Mouse (Mus musculus) forebrain, embryonic 14.5 days (tissue): ENCODE results near the gene Synj2. TPM values are rescaled to one million over a fixed set of nuclear protein-coding genes. Genes with fewer than 3 reads are reported as not detected.

Experiments used
- ATAC-seq: fragments of 200-750 bp; cut with Nextera tagmentation; 2 replicates; pipeline ENCODE4 v1.8.0; 2017; ENCODE audit warnings: mild to moderate bottlenecking, moderate library complexity
- DNase-seq: peaks from one replicate; pipeline ENCODE4 v3.0.0-alpha.2; 2015; ENCODE audit warnings: low spot score
- H3K27ac ChIP-seq: fragments of 300-500 bp; sonication (generic); 2 replicates; pipeline ENCODE4 v1.5.1; 2014; ENCODE audit warnings: low read depth, mild to moderate bottlenecking, control low read depth, low read length, moderate library complexity
- H3K27me3 ChIP-seq: fragments of 300-500 bp; sonication (generic); replicated peaks from 2 replicates; pipeline ENCODE4 v1.6.1; 2014; ENCODE audit warnings: low read length, control low read depth, mixed read lengths; ENCODE audit not compliant: control insufficient read depth, insufficient read depth
- H3K36me3 ChIP-seq: fragments of 300-500 bp; sonication (generic); 2 replicates; pipeline ENCODE4 v1.6.1; 2014; ENCODE audit warnings: low read length, control low read depth; ENCODE audit not compliant: control insufficient read depth, insufficient read depth
- H3K4me1 ChIP-seq: fragments of 300-500 bp; sonication (generic); 2 replicates; pipeline ENCODE4 v1.6.1; 2014; ENCODE audit warnings: antibody characterized with exemption, low read length, control low read depth; ENCODE audit not compliant: control insufficient read depth, insufficient read depth
- H3K4me2 ChIP-seq: fragments of 300-500 bp; sonication (generic); 2 replicates; pipeline ENCODE4 v1.6.1; 2014; ENCODE audit warnings: mild to moderate bottlenecking, control low read depth, low read length
- H3K4me3 ChIP-seq: fragments of 300-500 bp; sonication (generic); 2 replicates; pipeline ENCODE4 v1.5.1; 2014; ENCODE audit warnings: low read depth, low read length, control low read depth
- H3K9ac ChIP-seq: fragments of 300-500 bp; sonication (generic); 2 replicates; pipeline ENCODE4 v1.6.1; 2014; ENCODE audit warnings: mild to moderate bottlenecking, low read length, control low read depth, moderate library complexity
- H3K9me3 ChIP-seq: fragments of 300-500 bp; sonication (generic); replicated peaks from 2 replicates; pipeline ENCODE4 v1.6.1; 2016; ENCODE audit warnings: low read length, control low read depth, mixed read lengths; ENCODE audit not compliant: control insufficient read depth
- WGBS: fragments of 180-500 bp; shearing (Covaris S2); extraction: QIAGEN DNeasy Blood & Tissue Kit; methylation state at CpG from one replicate; pipeline ENCODE4 v1.1.7; 2014; 5-methylcytosine and 5-hydroxymethylcytosine counted together
- polyA plus RNA-seq: library from polyadenylated mRNA; unstranded; fragments of >200 nt; fragmentation: Nextera tagmentation; extraction: Ambion mirVana; gene quantifications from 2 replicates; pipeline ENCODE4 v1.2.1, GENCODE M21; 2014

Gene Synj2
- polyA plus RNA-seq, 1 experiment from 2014 or later = 0.90 TPM

DNA sequence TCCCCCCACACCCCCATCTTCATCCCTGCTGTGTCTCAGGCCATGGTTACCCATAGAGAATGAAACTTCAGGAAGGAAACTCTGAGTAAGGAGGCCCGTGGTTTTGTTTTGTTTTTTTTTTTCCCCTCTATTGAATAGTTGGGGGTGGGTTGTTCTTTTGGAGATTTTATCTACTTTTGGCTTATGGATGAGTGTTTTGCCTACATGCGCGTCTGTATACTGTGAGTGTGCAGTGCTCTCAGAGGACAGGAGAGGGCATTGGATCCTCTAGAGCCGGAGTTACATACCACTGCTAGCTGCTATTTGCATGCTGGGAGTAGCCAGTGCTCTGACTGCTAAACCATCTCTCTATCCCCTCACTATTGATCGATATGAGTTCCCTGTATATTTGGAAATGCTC lies 39.7 kb upstream of the Synj2 start:
- H3K36me3 ChIP-seq = 0 out of 2 replicates have a peak, but pooled peaks cover 2% of the 10 kb centered on the region
- ATAC-seq (no peak), DNase-seq (no peak)
- WGBS = 78% methylated on average over 5 of the region's 5 CpGs
- no peak overlapping the region for H3K4me2 ChIP-seq
- no peak overlapping the region for H3K4me3 ChIP-seq
- no peaks in the 10 kb centered on the region for H3K9me3 ChIP-seq
- no peak overlapping the region for H3K9ac ChIP-seq
- no peaks in the 10 kb centered on the region for H3K27me3 ChIP-seq
- H3K27ac ChIP-seq = no peak overlapping the region
- no peaks in the 10 kb centered on the region for H3K4me1 ChIP-seq

DNA sequence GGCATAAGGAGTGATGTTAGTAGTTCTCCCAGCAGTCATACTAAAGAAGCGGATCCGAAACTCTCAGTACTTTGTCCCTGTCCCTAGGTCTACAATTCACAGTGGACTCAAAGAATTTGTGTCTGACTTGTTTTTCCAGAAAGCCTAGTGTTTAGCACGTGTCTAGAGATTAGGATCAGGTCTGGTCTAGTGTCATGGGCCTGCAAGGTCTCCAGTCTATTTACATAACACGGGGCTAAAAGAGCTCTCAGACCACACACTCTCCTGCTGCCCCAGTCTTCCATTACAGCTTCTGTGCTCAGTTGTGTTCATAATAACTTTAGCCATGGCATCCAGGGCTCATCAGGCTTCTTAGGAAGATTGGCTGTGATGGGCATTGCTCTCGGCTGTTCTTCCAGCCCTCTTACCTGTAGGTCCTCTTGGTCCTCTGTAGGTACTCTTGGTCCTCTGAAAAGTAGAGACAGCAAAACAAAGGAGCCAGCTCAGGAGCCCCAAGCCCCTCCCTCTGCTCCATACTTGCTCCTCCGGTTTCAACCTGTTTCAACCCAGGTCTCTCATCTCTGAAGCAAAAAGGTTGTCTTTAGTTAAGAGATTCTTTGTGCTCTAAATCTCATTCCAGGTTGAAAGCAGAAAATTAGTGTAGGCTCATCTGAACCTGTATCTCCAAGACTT lies 37.3 kb upstream of the Synj2 start:
- Histone ChIP-seq H3K27ac (no peak overlapping the region), H3K4me3 (no peak overlapping the region), H3K36me3 (0 out of 2 replicates have a peak, but pooled peaks cover 2% of the 10 kb centered on the region), H3K4me1 (no peaks in the 10 kb centered on the region), H3K9ac (no peak overlapping the region), H3K4me2 (no peak overlapping the region), H3K9me3 (no peaks in the 10 kb centered on the region), H3K27me3 (no peaks in the 10 kb centered on the region)
- WGBS = 79% methylated on average over 6 of the region's 6 CpGs
- ATAC-seq (no peak), DNase-seq (no peak)

DNA sequence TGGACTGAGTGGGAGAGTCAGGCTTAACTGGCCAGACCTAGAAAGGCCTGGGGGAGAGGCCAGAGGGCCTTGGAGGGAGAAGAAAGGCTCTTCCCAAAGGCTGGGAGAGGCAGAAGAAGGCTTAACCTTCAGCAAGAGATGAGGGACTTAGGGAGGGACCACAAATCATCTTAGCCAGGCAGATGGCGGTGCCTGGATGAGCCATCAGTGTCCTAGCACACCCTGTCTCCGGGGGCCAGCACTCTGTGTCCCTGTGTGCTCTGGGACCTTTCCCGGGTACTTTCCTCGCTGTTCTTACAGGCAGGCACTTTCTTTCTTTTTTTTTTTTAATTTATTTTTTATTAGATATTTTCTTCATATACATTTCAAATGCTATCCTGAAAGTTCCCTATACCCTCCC lies 31.4 kb upstream of the Synj2 start:
- 92% methylated on average over 4 of the region's 4 CpGs for WGBS
- no peak for DNase-seq
- Histone ChIP-seq H3K27me3 (no peaks in the 10 kb centered on the region), H3K36me3 (0 out of 2 replicates have a peak, but pooled peaks cover 4% of the 10 kb centered on the region), H3K4me2 (no peak overlapping the region), H3K4me1 (no peaks in the 10 kb centered on the region), H3K27ac (no peak overlapping the region), H3K9me3 (no peaks in the 10 kb centered on the region), H3K4me3 (no peak overlapping the region), H3K9ac (no peak overlapping the region)
- no peak for ATAC-seq

GRCm38 (mm10) chr17:5911591-5911990 lies 29.5 kb upstream of the Synj2 start:
- WGBS = 80% methylated on average over 12 of the region's 12 CpGs

GRCm38 (mm10) chr17:5912797-5913196 lies 28.3 kb upstream of the Synj2 start:
- Histone ChIP-seq H3K4me1 (no peaks in the 10 kb centered on the region), H3K4me3 (no peak overlapping the region), H3K27ac (no peak overlapping the region), H3K36me3 (0 out of 2 replicates have a peak, but pooled peaks cover 4% of the 10 kb centered on the region), H3K9ac (no peak overlapping the region), H3K27me3 (no peaks in the 10 kb centered on the region), H3K9me3 (no peaks in the 10 kb centered on the region), H3K4me2 (no peak overlapping the region)
- 97% methylated on average over 4 of the region's 4 CpGs for WGBS
- ATAC-seq (no peak), DNase-seq (no peak)

More at GRCm38 (mm10) chr17:5911591-5911990, 29.5 kb upstream of the Synj2 start:
- ATAC-seq (no peak), DNase-seq (no peak)
- no peaks in the 10 kb centered on the region for H3K4me1 ChIP-seq
- H3K9ac ChIP-seq = no peak overlapping the region
- H3K4me2 ChIP-seq = no peak overlapping the region
- H3K27me3 ChIP-seq = no peaks in the 10 kb centered on the region
- no peak overlapping the region for H3K4me3 ChIP-seq
- 0 out of 2 replicates have a peak, but pooled peaks cover 4% of the 10 kb centered on the region for H3K36me3 ChIP-seq
- no peaks in the 10 kb centered on the region for H3K9me3 ChIP-seq
- no peak overlapping the region for H3K27ac ChIP-seq

DNA sequence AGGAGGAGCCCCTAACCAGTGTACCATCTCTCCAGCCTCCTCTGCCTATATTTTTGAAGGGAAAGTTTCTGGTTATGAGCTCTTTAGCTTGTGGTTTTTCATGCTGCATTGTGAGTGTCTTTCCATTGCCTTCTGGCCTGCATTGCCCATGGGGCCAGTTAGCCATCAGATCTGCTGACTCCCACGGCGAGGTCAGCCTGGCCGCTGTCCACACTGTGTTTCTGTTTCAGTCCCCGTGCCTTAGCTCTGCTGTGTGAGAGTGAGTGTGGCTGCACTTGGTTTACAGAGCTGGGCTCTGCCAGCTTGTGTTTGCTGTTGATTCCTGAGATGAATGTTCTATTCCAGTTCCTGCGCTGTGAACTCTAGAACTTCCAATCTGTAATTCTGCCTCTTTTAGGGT lies 26.9 kb upstream of the Synj2 start:
- no peaks in the 10 kb centered on the region for H3K4me1 ChIP-seq
- H3K4me3 ChIP-seq = no peak overlapping the region
- no peaks in the 10 kb centered on the region for H3K27me3 ChIP-seq
- 0 out of 2 replicates have a peak, but pooled peaks cover 6% of the 10 kb centered on the region for H3K36me3 ChIP-seq
- no peak overlapping the region for H3K9ac ChIP-seq
- no peak overlapping the region for H3K4me2 ChIP-seq
- H3K9me3 ChIP-seq = no peaks in the 10 kb centered on the region
- no peak overlapping the region for H3K27ac ChIP-seq
- WGBS = 88% methylated on average over 5 of the region's 5 CpGs
- DNase-seq (no peak), ATAC-seq (no peak)

GRCm38 (mm10) chr17:5921954-5922353 lies 19.1 kb upstream of the Synj2 start:
- peaks cover 19% of the 10 kb centered on the region; the same call in 1 of the 2 replicates for H3K36me3 ChIP-seq
- no peak overlapping the region for H3K27ac ChIP-seq
- 94% methylated on average over 8 of the region's 8 CpGs for WGBS
- H3K9me3 ChIP-seq = no peaks in the 10 kb centered on the region
- H3K4me1 ChIP-seq = no peaks in the 10 kb centered on the region
- no peak overlapping the region for H3K4me3 ChIP-seq
- H3K4me2 ChIP-seq = no peak overlapping the region
- DNase-seq (no peak), ATAC-seq (no peak)
- no peak overlapping the region for H3K9ac ChIP-seq
- H3K27me3 ChIP-seq = no peaks in the 10 kb centered on the region

GRCm38 (mm10) chr17:5923281-5923680 lies 17.8 kb upstream of the Synj2 start:
- DNase-seq (peak; percentile 61), ATAC-seq (0 out of 2 replicates have a peak, but pooled peaks have one; percentile 15)
- H3K9me3 ChIP-seq = no peaks in the 10 kb centered on the region
- no peak overlapping the region for H3K9ac ChIP-seq
- no peaks in the 10 kb centered on the region for H3K27me3 ChIP-seq
- WGBS = 64% methylated on average over 9 of the region's 9 CpGs
- no peak overlapping the region for H3K4me3 ChIP-seq
- no peaks in the 10 kb centered on the region for H3K4me1 ChIP-seq
- H3K4me2 ChIP-seq = no peak overlapping the region
- H3K36me3 ChIP-seq = peaks cover 19% of the 10 kb centered on the region; the same call in 1 of the 2 replicates
- no peak overlapping the region for H3K27ac ChIP-seq

GRCm38 (mm10) chr17:5924238-5924637 lies 16.8 kb upstream of the Synj2 start:
- H3K4me3 ChIP-seq = no peak overlapping the region
- WGBS = 49% methylated on average over 8 of the region's 8 CpGs
- no peaks in the 10 kb centered on the region for H3K27me3 ChIP-seq
- H3K9me3 ChIP-seq = no peaks in the 10 kb centered on the region
- peaks cover 13% of the 10 kb centered on the region; the same call in 1 of the 2 replicates for H3K36me3 ChIP-seq
- DNase-seq (peak; percentile 68), ATAC-seq (peak; percentile 48; the same call in 1 of the 2 replicates)
- no peak overlapping the region for H3K27ac ChIP-seq
- H3K9ac ChIP-seq = no peak overlapping the region
- no peaks in the 10 kb centered on the region for H3K4me1 ChIP-seq
- H3K4me2 ChIP-seq = no peak overlapping the region
